Mouse (Mus musculus) adrenal gland, postnatal 25 days (tissue): ENCODE measurements around the gene 1700017B05Rik. TPM values are rescaled to one million over a fixed set of nuclear protein-coding genes. Genes with fewer than 3 reads are reported as not detected.

ENCODE experiments used
- DNase-seq: peaks from one replicate; pipeline ENCODE4 v3.0.0; 2021; ENCODE audit warnings: mixed read lengths
- total RNA-seq: library from RNA; stranded (reverse); gene quantifications from 2 replicates; pipeline ENCODE4 v1.2.3, GENCODE M21; 2021

The 1700017B05Rik gene
- total RNA-seq, 1 experiment from 2014 or later: 45.1 TPM

GRCm38 (mm10) chr9:57271837-57272562 is 9.6 kb upstream of the 1700017B05Rik start:
- no peak for DNase-seq

- DNase-seq: no peak
Observed at GRCm38 (mm10) chr9:57271081-57271480, 8.7 kb upstream of the 1700017B05Rik start.

- no peak for DNase-seq
Observed at GRCm38 (mm10) chr9:57270399-57270798, 8.0 kb upstream of the 1700017B05Rik start.

- no peak for DNase-seq
Observed at GRCm38 (mm10) chr9:57269384-57269783, 7.0 kb upstream of the 1700017B05Rik start.

- no peak for DNase-seq
Observed at GRCm38 (mm10) chr9:57268575-57268974, 6.2 kb upstream of the 1700017B05Rik start.

- DNase-seq: no peak
Observed at GRCm38 (mm10) chr9:57268078-57268477, 5.7 kb upstream of the 1700017B05Rik start.

- DNase-seq: no peak
Observed at GRCm38 (mm10) chr9:57267421-57267820, 5.0 kb upstream of the 1700017B05Rik start.

- no peak for DNase-seq
Observed at GRCm38 (mm10) chr9:57265125-57265524, 2.7 kb upstream of the 1700017B05Rik start.

GRCm38 (mm10) chr9:57262795-57263684 is 628 bp upstream of the 1700017B05Rik start:
- DNase-seq: no peak

- DNase-seq: peak; percentile 66
Observed at GRCm38 (mm10) chr9:57261516-57261912, 898 bp downstream of the 1700017B05Rik start.

- no peak for DNase-seq
Observed at GRCm38 (mm10) chr9:57260940-57261339, 1.5 kb downstream of the 1700017B05Rik start.

GRCm38 (mm10) chr9:57259736-57260135 is 2.7 kb downstream of the 1700017B05Rik start:
- DNase-seq: peak; percentile 96

GRCm38 (mm10) chr9:57257627-57258026 is 4.8 kb downstream of the 1700017B05Rik start:
- no peak for DNase-seq

- DNase-seq: no peak
Observed at GRCm38 (mm10) chr9:57256861-57257260, 5.6 kb downstream of the 1700017B05Rik start.

- DNase-seq: no peak
Observed at GRCm38 (mm10) chr9:57256309-57256708, 6.1 kb downstream of the 1700017B05Rik start.

GRCm38 (mm10) chr9:57254823-57255495 is 7.5 kb downstream of the 1700017B05Rik start:
- DNase-seq: no peak

GRCm38 (mm10) chr9:57254061-57254460 is 8.4 kb downstream of the 1700017B05Rik start:
- peak; percentile 37 for DNase-seq

- no peak for DNase-seq
Observed at GRCm38 (mm10) chr9:57251139-57251538, 11.3 kb downstream of the 1700017B05Rik start.

- DNase-seq: no peak
Observed at GRCm38 (mm10) chr9:57250026-57250425, 12.4 kb downstream of the 1700017B05Rik start.

GRCm38 (mm10) chr9:57248030-57248942 is 14.1 kb downstream of the 1700017B05Rik start:
- DNase-seq: no peak

GRCm38 (mm10) chr9:57247201-57247671 is 15.2 kb downstream of the 1700017B05Rik start:
- DNase-seq: no peak
